Mouse (Mus musculus) lung, embryonic 14.5 days (tissue): ENCODE results near the gene Zfp827. TPM values are rescaled to one million over a fixed set of nuclear protein-coding genes. Genes with fewer than 3 reads are reported as not detected.

Experiments
- ATAC-seq: fragments of 200-750 bp; cut with Nextera tagmentation; 2 replicates; pipeline ENCODE4 v1.8.0; 2017; ENCODE audit warnings: mild to moderate bottlenecking, moderate TSS enrichment, moderate library complexity; ENCODE audit not compliant: insufficient read depth
- DNase-seq: peaks from one replicate; pipeline ENCODE4 v3.0.0-alpha.2; 2015
- H3K27ac ChIP-seq: fragments of 300-500 bp; sonication (generic); 2 replicates; pipeline ENCODE4 v1.5.1; 2014; ENCODE audit warnings: low read depth, mild to moderate bottlenecking, moderate library complexity
- H3K27me3 ChIP-seq: fragments of 300-500 bp; sonication (generic); 2 replicates; pipeline ENCODE4 v1.6.1; 2014; ENCODE audit warnings: low read length, control low read depth; ENCODE audit not compliant: insufficient read depth
- H3K36me3 ChIP-seq: fragments of 300-500 bp; sonication (generic); 2 replicates; pipeline ENCODE4 v1.6.1; 2014; ENCODE audit warnings: control low read depth; ENCODE audit not compliant: insufficient read depth
- H3K4me1 ChIP-seq: fragments of 300-500 bp; sonication (generic); 2 replicates; pipeline ENCODE4 v1.6.1; 2014; ENCODE audit warnings: antibody characterized with exemption, control low read depth; ENCODE audit not compliant: insufficient read depth
- H3K4me2 ChIP-seq: fragments of 300-500 bp; sonication (generic); 2 replicates; pipeline ENCODE4 v1.6.1; 2014; ENCODE audit warnings: mild to moderate bottlenecking
- H3K4me3 ChIP-seq: fragments of 300-500 bp; sonication (generic); 2 replicates; pipeline ENCODE4 v1.5.1; 2014; ENCODE audit warnings: low read depth, low read length
- H3K9ac ChIP-seq: fragments of 300-500 bp; sonication (generic); 2 replicates; pipeline ENCODE4 v1.6.1; 2014
- H3K9me3 ChIP-seq: fragments of 300-500 bp; sonication (generic); 2 replicates; pipeline ENCODE4 v1.6.1; 2016; ENCODE audit warnings: low read depth, low read length, control low read depth
- CTCF ChIP-seq: IDR thresholded peaks from 2 replicates; pipeline ENCODE4 v1.5.1; 2016; ENCODE audit warnings: antibody characterized with exemption, low read depth
- WGBS: fragments of 180-500 bp; shearing (Covaris S2); extraction: QIAGEN DNeasy Blood & Tissue Kit; methylation state at CpG from one replicate; pipeline ENCODE4 v1.1.7; 2014; 5-methylcytosine and 5-hydroxymethylcytosine counted together
- polyA plus RNA-seq: library from polyadenylated mRNA; unstranded; fragments of >200 nt; fragmentation: Nextera tagmentation; extraction: Ambion mirVana; gene quantifications from 2 replicates; pipeline ENCODE4 v1.2.1, GENCODE M21; 2014

Gene Zfp827
- polyA plus RNA-seq, 1 experiment from 2014 or later: 9.5 TPM

GRCm38 (mm10) chr8:79042252-79042651, 14.0 kb downstream of the Zfp827 start:
- TF ChIP-seq CTCF: no peak
- DNase-seq (no peak), ATAC-seq (no peak)
- Histone ChIP-seq H3K4me2 (no peak overlapping the region), H3K9me3 (no peaks in the 10 kb centered on the region), H3K36me3 (0 out of 2 replicates have a peak, but pooled peaks cover 11% of the 10 kb centered on the region), H3K4me3 (no peak overlapping the region), H3K27me3 (no peaks in the 10 kb centered on the region), H3K9ac (no peak overlapping the region), H3K27ac (no peak overlapping the region), H3K4me1 (no peaks in the 10 kb centered on the region)
- WGBS: 77% methylated on average over 3 of the region's 3 CpGs

GRCm38 (mm10) chr8:79044673-79045072, 16.4 kb downstream of the Zfp827 start:
- no peak overlapping the region for H3K4me3 ChIP-seq
- H3K36me3 ChIP-seq: 0 out of 2 replicates have a peak, but pooled peaks cover 2% of the 10 kb centered on the region
- no peaks in the 10 kb centered on the region for H3K4me1 ChIP-seq
- WGBS: 89% methylated on average over 5 of the region's 5 CpGs
- no peaks in the 10 kb centered on the region for H3K27me3 ChIP-seq
- no peak overlapping the region for H3K9ac ChIP-seq
- ATAC-seq: no peak
- no peak for TF ChIP-seq CTCF
- DNase-seq: no peak
- H3K9me3 ChIP-seq: no peaks in the 10 kb centered on the region
- no peak overlapping the region for H3K4me2 ChIP-seq
- H3K27ac ChIP-seq: no peak overlapping the region

GRCm38 (mm10) chr8:79046659-79047058, 18.4 kb downstream of the Zfp827 start:
- TF ChIP-seq CTCF: no peak

GRCm38 (mm10) chr8:79048388-79049005, 20.3 kb downstream of the Zfp827 start:
- no peak for ATAC-seq
- H3K9me3 ChIP-seq: no peaks in the 10 kb centered on the region
- H3K36me3 ChIP-seq: 0 out of 2 replicates have a peak, but pooled peaks cover 8% of the 10 kb centered on the region
- H3K4me1 ChIP-seq: no peaks in the 10 kb centered on the region
- H3K9ac ChIP-seq: no peak overlapping the region
- H3K4me2 ChIP-seq: no peak overlapping the region
- 68% methylated on average over 6 of the region's 6 CpGs for WGBS
- H3K27ac ChIP-seq: no peak overlapping the region
- no peak for DNase-seq
- no peak for TF ChIP-seq CTCF
- no peak overlapping the region for H3K4me3 ChIP-seq
- no peaks in the 10 kb centered on the region for H3K27me3 ChIP-seq

More at GRCm38 (mm10) chr8:79046659-79047058, 18.4 kb downstream of the Zfp827 start:
- ATAC-seq (no peak), DNase-seq (no peak)
- no peak overlapping the region for H3K4me2 ChIP-seq
- H3K36me3 ChIP-seq: 0 out of 2 replicates have a peak, but pooled peaks cover 4% of the 10 kb centered on the region
- H3K9me3 ChIP-seq: no peaks in the 10 kb centered on the region
- no peak overlapping the region for H3K27ac ChIP-seq
- H3K9ac ChIP-seq: no peak overlapping the region
- 80% methylated on average over 4 of the region's 4 CpGs for whole genome bisulfite sequencing
- no peaks in the 10 kb centered on the region for H3K27me3 ChIP-seq
- no peak overlapping the region for H3K4me3 ChIP-seq
- H3K4me1 ChIP-seq: no peaks in the 10 kb centered on the region

- Histone ChIP-seq H3K27me3 (no peaks in the 10 kb centered on the region), H3K9me3 (no peaks in the 10 kb centered on the region), H3K27ac (no peak overlapping the region), H3K4me2 (no peak overlapping the region), H3K4me3 (no peak overlapping the region), H3K4me1 (no peaks in the 10 kb centered on the region), H3K9ac (no peak overlapping the region), H3K36me3 (peaks cover 6% of the 10 kb centered on the region; the same call in 1 of the 2 replicates)
- WGBS: 88% methylated on average over 6 of the region's 6 CpGs
- no peak for DNase-seq
- TF ChIP-seq CTCF: no peak
- ATAC-seq: no peak
Observed at GRCm38 (mm10) chr8:79054222-79054621, 26.0 kb downstream of the Zfp827 start.

GRCm38 (mm10) chr8:79057179-79057578, 28.9 kb downstream of the Zfp827 start:
- H3K9ac ChIP-seq: no peak overlapping the region
- DNase-seq (no peak), ATAC-seq (no peak)
- H3K27me3 ChIP-seq: no peaks in the 10 kb centered on the region
- H3K9me3 ChIP-seq: no peaks in the 10 kb centered on the region
- 85% methylated on average over 3 of the region's 3 CpGs for WGBS
- H3K36me3 ChIP-seq: peaks cover 21% of the 10 kb centered on the region
- TF ChIP-seq CTCF: no peak
- H3K4me2 ChIP-seq: no peak overlapping the region
- no peak overlapping the region for H3K27ac ChIP-seq
- H3K4me1 ChIP-seq: no peaks in the 10 kb centered on the region
- H3K4me3 ChIP-seq: no peak overlapping the region

GRCm38 (mm10) chr8:79059361-79059760, 31.1 kb downstream of the Zfp827 start:
- ATAC-seq: no peak
- DNase-seq: no peak
- H3K36me3 ChIP-seq: peaks cover 29% of the 10 kb centered on the region
- H3K27me3 ChIP-seq: no peaks in the 10 kb centered on the region
- TF ChIP-seq CTCF: no peak
- WGBS: 60% methylated on average over 4 of the region's 4 CpGs
- H3K27ac ChIP-seq: no peak overlapping the region
- no peak overlapping the region for H3K4me3 ChIP-seq
- H3K4me2 ChIP-seq: no peak overlapping the region
- H3K9me3 ChIP-seq: no peaks in the 10 kb centered on the region
- no peak overlapping the region for H3K9ac ChIP-seq
- no peaks in the 10 kb centered on the region for H3K4me1 ChIP-seq
